Mouse (Mus musculus): Measurements from ENCODE around the gene Otoa. TPM values are rescaled to one million over a fixed set of nuclear protein-coding genes. Genes with fewer than 3 reads are reported as not detected.

Gene Otoa
- total RNA-seq (2021): under 1 TPM; 0.45 to 0.66 TPM
- long read RNA-seq: 0 reads

DNA sequence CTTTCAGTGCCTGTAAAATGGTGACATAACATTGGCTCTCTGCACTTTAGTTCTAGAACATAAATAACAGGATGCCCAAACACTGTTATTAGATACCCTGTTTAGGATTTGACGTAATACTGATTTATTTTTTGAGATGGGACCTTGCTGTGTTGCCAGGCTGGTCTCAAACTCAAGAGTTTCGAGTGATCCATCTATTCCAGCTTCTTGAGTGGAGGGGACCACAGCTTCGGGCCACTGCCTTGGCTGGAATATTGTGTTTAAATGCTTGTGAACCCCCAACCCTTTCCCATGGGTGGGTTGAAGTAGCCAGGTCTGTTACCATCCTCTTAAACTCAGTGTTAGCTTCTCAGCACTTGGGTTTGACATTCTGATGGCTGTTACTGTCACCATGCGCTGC lies at the start of gene Otoa:
Gene Otoa (plus strand): TSS at position 301 of the 400 bp plus-strand sequence.
- no peak for DNase-seq (ENCODE audit: low spot score in 2 of 2)

DNA sequence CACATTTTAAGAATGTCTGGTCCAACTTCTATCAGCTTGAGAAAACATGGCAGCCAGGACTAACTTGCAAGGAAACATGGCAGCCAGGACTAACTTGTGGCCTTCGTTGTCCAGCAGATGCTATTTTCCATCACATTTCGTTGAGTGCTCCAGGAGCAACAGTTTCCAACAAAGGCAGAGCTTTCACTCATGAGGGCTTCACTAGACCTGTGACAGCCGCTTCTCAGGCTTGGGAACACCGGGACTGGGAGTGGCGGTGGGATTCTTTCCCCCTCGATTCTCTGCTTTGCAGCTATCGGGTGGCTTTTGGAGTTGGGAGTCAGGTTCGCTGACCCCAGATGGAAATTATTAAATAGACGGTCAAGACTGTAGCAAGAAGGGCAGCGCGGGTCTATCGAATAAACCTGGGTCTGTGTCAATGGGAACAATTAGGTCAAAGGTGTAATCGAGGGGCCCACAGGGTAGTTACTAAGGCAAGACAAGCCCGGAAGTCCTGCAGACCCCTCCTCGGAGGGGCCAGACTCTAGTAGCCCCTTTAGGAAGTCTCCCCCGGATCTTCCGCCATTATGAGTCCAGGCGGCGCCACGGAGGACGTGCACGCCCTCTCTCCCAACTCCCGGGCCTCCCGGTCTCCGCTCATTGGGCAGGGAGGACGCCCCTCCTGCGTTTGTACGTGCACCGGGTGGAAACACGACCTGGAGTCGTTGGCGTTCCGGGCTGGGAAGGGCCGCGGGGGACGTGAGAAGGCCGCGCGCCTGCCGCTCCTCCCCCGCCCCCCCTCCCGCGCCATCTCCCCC lies 47.4 kb upstream of the Otoa start, which contains the start of gene Mettl9:
Gene Mettl9 (plus strand): TSS at position 590 of the 797 bp plus-strand sequence.
- peak; percentile 93 to 95 for DNase-seq (ENCODE audit: low spot score in 2 of 2)

DNA sequence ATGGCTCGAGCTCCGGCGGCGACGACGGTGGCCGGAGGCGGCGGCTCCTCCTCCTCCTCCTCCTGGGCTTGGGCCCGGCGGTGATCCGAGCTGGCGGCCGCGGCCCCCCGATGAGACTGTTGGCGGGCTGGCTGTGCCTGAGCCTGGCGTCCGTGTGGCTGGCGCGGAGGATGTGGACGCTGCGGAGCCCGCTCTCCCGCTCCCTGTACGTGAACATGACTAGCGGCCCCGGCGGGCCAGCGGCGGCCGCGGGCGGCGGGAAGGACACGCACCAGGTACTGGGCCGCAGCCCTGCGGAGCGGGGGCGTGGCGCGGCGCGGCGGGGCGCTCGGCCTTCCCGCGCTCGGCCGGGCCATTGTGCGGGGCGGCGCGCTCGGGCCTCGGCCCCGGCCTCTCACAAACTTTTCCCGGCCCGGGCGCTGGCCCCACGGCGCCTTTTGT lies 46.7 kb upstream of the Otoa start:
- DNase-seq (ENCODE audit: low spot score in 2 of 2): no peak

DNA sequence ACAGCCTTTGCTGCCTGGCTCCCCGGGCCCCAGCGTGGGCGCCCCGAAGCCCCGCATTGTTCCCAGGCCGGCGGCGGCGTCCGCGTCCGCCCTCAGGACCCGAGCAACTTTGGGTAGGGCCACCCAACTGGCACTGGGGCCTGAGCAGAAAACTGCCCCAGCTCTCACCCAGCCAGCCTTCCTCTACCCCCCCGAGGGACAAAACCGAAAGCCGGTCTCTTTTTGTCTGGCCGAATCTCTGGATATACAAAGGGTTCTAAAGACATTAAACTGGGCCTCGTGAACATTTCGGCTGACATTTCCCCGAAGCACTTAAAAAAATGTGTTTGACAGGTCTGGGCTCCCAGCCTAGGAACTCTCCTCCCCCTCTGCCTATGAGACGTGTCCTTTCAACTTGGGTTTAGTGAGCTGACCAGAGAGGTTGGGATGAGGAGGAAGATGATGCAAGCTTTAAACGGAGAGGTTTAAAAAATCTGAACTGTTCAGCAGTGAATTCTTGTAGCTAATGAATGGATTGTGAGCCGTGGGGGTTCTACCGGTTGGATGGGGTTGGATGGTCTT lies 46.2 kb upstream of the Otoa start:
- DNase-seq (ENCODE audit: low spot score in 2 of 2): peak in 1 of 2 experiments; percentile 25

- no peak for DNase-seq (ENCODE audit: low spot score in 2 of 2)
Measured at GRCm38 (mm10) chr7:121040595-121040994, 40.9 kb upstream of the Otoa start.

DNA sequence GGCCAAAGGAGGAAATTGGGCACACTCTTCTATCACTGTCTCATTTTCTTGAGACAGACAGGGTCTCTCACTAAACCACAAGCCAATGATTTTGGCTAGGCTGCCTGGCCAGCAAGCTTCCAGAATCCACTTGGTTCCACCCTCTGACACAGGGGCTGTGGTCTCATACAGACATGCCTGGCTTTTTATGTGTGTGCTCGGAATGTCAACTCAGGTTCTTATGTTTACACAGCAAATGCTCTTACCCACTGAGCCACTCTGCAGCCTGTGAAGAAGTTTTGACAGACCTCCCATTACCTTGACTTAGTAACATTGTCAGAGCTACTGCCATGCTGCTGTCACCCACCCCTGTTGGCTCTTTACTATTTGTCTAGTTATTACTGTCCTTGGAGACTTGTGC lies 39.5 kb upstream of the Otoa start:
- no peak for DNase-seq (ENCODE audit: low spot score in 2 of 2)

DNA sequence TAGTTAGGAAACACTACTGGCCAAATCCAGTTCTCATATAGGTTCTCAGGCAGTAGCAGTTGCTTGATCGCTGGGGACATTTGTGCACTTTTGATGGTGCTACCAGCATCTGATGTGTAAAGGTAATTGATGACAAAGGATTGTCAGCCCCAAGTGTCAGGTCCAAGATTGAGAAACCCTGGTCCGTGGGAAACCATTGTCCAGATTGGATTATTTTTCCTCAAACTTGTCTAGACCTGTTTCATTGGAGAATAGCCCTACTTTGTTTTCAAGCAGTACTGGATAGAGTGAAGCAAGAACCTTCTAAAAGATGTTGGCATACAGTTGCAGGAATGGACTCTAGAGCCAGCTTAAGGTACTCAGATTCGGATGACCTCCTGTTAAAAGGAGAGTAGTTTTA lies 38.4 kb upstream of the Otoa start:
- DNase-seq (ENCODE audit: low spot score in 2 of 2): no peak

DNA sequence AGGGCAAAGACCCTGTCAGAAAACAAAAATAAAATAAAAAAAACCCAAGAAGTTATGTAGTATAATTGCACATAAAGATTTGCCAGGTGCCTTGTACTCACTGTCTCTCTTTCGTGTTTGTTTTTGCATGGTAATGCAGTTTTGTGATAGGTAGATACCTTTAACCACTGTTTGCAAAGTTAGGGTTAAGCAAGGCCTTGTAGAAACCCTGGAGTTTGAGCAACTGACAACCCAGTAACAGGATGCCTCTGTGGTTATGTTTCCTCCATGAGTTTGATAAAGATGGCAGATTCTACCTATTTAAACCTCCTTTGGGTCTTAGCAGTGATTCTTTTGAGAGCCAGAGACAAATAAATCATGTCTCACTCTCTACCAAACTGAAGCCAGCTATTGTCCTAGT lies 37.9 kb upstream of the Otoa start:
- DNase-seq (ENCODE audit: low spot score in 2 of 2): no peak

GRCm38 (mm10) chr7:121044251-121044650 lies 37.2 kb upstream of the Otoa start:
- no peak for DNase-seq (ENCODE audit: low spot score in 2 of 2)

DNA sequence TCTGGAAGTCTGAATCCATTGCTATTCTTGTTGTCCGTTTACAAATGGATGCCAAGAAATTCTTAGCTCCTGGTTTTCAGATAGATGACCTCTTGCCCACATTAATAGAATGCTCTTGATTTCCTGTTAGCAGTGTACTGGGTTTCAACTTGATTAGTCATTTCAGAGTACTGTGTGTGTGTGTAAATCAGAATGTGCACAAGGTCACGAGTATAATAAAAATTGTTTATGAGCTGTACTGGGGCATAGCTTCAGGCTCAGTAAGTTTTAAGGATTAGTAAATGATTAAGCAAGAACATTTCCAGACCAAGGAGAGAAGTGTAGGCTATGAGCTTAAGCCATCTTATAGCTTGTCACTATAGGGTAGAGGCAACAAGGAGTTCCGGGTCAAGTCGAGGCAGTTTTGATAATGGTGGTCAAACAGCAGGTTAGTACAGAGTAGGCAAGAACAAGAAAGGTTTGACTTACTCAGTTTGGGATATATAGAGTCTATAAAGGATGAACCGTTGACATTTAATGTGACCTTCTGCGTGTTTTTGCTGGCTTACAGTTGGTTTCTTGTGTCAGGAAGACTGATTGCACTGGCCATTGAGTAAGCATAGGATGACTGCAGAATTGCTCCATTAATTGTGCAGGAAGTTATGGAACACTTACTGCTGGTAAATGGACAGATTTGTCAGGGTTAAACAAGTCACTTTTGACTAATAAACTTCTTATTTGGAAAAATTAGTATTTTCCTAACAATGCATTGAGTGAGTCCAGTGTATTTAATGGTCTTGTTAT lies 35.6 kb upstream of the Otoa start:
- no peak for DNase-seq (ENCODE audit: low spot score in 2 of 2)

DNA sequence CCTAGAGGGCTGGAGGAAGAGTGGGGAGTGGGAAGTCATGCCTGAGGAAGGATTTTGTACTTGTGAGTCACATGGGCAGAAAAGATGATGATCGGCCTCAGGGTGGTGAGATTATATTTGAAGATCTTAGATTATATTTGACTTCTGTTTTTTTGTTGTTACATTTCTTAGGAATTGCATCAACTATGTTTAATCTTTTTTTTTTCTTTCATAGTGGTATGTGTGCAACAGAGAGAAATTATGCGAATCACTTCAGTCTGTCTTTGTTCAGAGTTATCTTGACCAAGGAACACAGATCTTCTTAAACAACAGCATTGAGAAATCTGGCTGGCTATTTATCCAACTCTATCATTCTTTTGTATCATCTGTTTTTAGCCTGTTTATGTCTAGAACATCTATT lies 33.8 kb upstream of the Otoa start:
- DNase-seq (ENCODE audit: low spot score in 2 of 2): no peak

GRCm38 (mm10) chr7:121053071-121053470 lies 28.4 kb upstream of the Otoa start:
- no peak for DNase-seq (ENCODE audit: low spot score in 2 of 2)

GRCm38 (mm10) chr7:121059477-121060218 lies 21.8 kb upstream of the Otoa start:
- DNase-seq (ENCODE audit: low spot score in 2 of 2): no peak

- peak in 1 of 2 experiments; percentile 44 for DNase-seq (ENCODE audit: low spot score in 2 of 2)
Measured at GRCm38 (mm10) chr7:121064309-121064708, 17.1 kb upstream of the Otoa start.

DNA sequence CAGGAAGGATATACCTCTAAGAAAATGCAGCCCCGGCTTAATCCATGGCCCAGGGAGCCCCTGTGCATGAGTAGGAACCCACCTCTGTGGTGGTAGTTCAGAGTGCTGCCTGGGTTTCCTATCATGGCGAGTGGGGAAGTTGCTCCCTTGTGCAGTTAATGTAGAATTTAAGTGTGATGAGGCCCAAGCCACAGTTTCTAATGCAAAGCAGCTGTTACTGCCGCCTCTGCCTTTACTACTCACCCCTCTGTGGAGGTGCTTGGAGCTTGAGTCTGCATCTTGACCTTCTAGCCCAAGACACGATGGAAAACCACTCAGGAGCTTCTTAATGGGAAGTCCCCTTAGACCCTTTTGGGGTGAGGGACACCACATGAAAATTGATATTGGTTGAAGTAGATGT lies 10.2 kb upstream of the Otoa start:
- no peak for DNase-seq (ENCODE audit: low spot score in 2 of 2)

DNA sequence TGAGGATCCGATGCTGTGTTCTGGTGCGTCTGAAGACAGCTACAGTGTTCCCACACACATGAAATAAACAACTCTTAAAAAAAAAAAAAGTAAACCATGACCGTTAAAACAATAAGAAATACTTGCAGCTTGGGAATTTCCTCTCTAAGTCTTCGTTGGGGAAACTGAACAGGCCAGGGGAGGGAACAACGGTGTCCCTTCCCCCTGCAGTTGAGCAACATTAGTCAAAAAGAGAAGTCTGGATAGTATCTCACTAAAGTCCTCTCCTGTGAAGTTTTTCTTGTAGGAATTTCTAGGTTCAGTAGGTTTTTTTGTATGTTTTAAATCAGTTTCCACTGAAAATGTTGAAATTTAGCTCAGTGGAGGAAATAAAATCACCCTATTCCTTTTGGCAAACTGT lies 8.9 kb upstream of the Otoa start:
- no peak for DNase-seq (ENCODE audit: low spot score in 2 of 2)

- no peak for DNase-seq (ENCODE audit: low spot score in 2 of 2)
Measured at GRCm38 (mm10) chr7:121074281-121074680, 7.2 kb upstream of the Otoa start, which contains the start of gene Igsf6. Gene Igsf6 (minus strand): TSS chr7:121074572.

GRCm38 (mm10) chr7:121074801-121075400 lies 6.5 kb upstream of the Otoa start:
- no peak for DNase-seq (ENCODE audit: low spot score in 2 of 2)

DNA sequence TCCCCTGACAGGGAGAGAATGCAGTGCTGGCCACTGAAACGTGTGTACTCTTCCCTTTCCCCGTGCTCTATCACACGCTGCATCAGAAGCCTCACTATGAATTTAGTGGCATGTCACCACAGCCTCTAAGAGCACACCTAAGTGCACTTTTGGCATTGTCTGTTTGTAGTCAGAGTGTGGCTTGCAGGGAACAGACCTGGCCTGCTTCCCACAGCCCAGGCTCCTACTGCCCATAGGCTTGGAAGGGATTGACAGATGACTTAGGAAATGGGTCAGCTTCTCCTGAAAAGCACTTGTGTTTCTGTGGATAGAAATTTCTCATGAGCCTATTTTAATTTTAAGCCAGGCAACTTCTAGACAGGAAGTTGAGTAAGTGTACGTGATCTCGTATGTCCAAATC lies 6.0 kb upstream of the Otoa start:
- no peak for DNase-seq (ENCODE audit: low spot score in 2 of 2)

- no peak for DNase-seq (ENCODE audit: low spot score in 2 of 2)
Measured at GRCm38 (mm10) chr7:121077311-121077710, 4.1 kb upstream of the Otoa start.

DNA sequence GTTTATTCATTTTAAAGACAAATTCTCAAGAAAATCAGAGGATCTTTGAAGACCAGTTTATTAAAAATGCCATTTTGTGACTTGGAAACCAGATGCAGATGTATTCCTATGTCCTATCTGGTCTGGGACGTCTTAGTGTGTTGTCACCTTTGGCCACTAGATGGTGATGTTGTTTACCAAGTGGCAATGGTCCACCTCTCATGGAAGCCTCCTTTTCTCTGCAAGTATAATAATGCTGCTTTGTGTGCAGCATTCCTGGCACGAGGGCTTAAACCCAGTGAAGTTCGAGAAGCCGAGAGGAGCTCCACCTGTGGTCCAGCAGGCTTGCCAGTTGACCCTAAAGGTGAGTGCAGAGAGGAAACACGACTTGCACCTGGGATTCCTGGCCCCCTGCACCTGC lies 3.6 kb upstream of the Otoa start:
- peak; percentile 75 for DNase-seq (ENCODE audit: low spot score in 2 of 2)
